Mouse (Mus musculus) brain, adult 10 weeks (tissue): ENCODE results near the gene Naa11. TPM values are rescaled to one million over a fixed set of nuclear protein-coding genes. Genes with fewer than 3 reads are reported as not detected.

ENCODE experiments used
- polyA plus RNA-seq: library from polyadenylated mRNA; stranded (reverse); fragments of 350-450 nt; fragmentation: Illumina TruSeq; extraction: RNeasy Lipid Tissue Mini Kit (QIAGEN cat#74804); gene quantifications from one replicate; pipeline ENCODE4 v1.2.3, GENCODE M21; 2015; ENCODE audit warnings: low read depth, low replicate concordance

Naa11 gene
- polyA plus RNA-seq: not detected

DNA sequence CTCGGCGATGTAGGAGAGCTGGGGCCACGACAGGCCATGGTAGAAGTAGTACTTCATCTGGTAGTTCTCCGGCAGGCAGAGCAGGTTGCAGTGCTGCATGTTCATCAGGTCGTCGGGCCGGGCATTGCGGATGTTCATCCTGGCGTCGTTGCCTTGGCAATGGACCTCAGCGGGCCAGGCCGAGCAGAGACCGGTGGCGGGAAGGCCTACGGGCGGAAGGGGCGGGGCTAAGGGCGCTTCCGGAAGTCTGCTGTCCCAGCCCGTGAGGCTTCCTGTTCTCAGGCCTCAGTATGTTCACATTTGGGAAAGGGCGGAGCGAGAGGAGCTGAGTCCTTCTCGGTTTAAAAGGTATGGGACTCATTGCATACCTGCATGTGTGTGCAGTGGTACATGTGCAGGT, at the start of gene Naa11:
Naa11 (minus strand) TSS at position 220 of the 400 bp plus-strand sequence.

Other genes with a start within 250 kb of the Naa11 start
- gene Gk2, start 64.6 kb upstream of the Naa11 start, polyA plus RNA-seq: not detected